Mouse (Mus musculus): ENCODE results near the gene Klk1b26. TPM values are rescaled to one million over a fixed set of nuclear protein-coding genes. Genes with fewer than 3 reads are reported as not detected.
"Not testable (repeated sequence)": the region's sequence is repeated elsewhere in the genome, so short reads cannot be mapped to it uniquely, and the experiment has no call there.

The Klk1b26 gene
- not detected for polyA plus RNA-seq (2017; shearing (Covaris generic))

GRCm38 (mm10) chr7:44011868-44012267 is at the start of gene Klk1b26:
TSS of gene Klk1b26 (plus strand) at chr7:44012168.
- not testable (repeated sequence) for ATAC-seq

DNA sequence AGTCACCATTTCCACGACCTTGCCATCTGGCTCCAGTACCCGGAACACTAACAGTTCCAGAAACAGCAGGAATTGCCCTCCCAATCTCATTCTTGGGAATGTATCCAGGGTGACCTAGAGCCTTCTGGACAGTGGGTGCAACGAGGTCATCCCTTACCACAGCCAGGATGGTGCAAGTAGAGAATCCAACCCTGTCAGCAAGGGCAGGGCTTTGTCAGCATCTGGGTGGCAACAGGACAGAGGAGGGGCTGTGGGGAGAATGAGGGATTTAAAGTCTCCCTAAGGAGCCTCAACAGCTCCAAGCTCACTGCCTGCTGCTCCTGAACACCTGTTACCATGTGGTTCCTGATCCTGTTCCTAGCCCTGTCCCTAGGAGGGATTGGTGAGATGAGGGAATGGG is 45.5 kb upstream of the Klk1b26 start, which contains the start of gene Klk1b1:
Klk1b1 (plus strand) TSS at position 301 of the 400 bp plus-strand sequence.
- ATAC-seq, result no peak

DNA sequence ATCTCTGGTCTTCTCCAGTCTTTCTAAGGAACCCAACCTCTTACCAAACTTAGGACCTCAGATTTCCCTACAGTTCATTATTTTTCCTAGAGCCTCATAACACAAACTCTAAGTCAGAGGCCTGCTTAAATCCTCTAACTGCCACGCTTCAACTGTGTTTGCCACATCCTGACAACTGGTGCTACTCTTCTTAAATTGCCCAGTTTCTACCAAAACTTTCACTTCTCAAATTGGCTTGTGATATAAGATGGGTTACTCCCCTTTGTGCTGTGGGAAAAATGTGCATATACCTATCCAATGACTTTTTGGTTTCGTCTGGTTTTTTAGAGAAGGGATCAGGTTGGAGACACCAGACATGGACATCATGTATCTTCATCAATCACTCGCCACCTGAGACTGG is 44.9 kb upstream of the Klk1b26 start:
- no peak for ATAC-seq

- no peak for ATAC-seq
Observed at GRCm38 (mm10) chr7:43967612-43968011, 44.4 kb upstream of the Klk1b26 start.

GRCm38 (mm10) chr7:43975761-43976160 is 36.2 kb upstream of the Klk1b26 start, which contains the start of gene Klk1b9:
TSS of gene Klk1b9 (plus strand) at chr7:43976061.
- ATAC-seq, result not testable (repeated sequence)

DNA sequence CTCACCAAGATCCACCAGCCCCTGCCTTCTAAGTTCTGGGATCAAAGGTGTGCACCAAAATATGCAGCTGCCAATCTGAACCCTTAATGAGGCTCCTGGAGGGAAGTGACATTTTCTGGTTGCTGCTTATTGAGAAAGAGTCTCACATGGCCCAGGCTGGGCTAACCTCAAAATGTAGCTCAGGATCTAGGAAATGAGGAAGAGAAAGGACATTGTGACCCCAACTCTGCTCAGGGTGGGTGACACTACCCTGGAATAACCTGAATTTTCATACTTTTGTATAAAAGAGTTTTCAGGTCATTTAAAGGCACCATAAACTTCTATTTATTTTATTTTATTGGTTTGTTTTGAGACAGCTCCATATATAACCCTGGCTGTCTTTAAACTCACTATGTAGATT is 26.3 kb upstream of the Klk1b26 start:
- ATAC-seq, result no peak

DNA sequence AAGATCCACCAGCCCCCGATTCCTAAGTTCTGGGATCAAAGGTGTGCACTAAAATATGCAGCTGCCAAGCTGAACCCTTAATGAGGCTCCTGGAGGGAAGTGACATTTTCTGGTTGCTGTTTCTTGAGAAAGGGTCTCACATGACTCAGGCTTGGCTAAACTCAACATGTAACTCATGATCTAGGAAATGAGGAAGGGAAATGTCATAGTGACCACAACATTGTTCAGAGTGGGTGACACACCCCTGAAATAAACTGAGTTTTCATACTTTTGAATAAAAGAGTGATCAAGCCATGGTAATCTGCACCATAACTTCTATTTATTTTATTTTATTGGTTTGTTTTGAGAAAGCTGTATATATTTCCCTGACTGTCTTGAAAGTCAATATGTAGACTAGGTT is 17.1 kb upstream of the Klk1b26 start:
- ATAC-seq, result not testable (repeated sequence)

GRCm38 (mm10) chr7:43995577-43995976 is 16.4 kb upstream of the Klk1b26 start, which contains the start of gene Klk1b11:
TSS of gene Klk1b11 (plus strand) at chr7:43995877.
- ATAC-seq, result not testable (repeated sequence)

- ATAC-seq, result no peak
Observed at GRCm38 (mm10) chr7:44004847-44005246, 7.1 kb upstream of the Klk1b26 start.

GRCm38 (mm10) chr7:44014666-44015065 is 2.7 kb downstream of the Klk1b26 start:
- not testable (repeated sequence) for ATAC-seq

GRCm38 (mm10) chr7:44015071-44015470 is 3.1 kb downstream of the Klk1b26 start:
- ATAC-seq, result no peak

- not testable (repeated sequence) for ATAC-seq
Observed at GRCm38 (mm10) chr7:44051990-44052389, 40.0 kb downstream of the Klk1b26 start, which contains the start of gene Klk1b27. TSS of gene Klk1b27 (plus strand) at chr7:44052290.

Other genes starting within 250 kb of the Klk1b26 start
- not detected for gene Klk12, start 243.3 kb upstream of the Klk1b26 start, polyA plus RNA-seq (2017; shearing (Covaris generic))
- 1 to 10 TPM in 1 of 2 experiments, not detected in 1; 1.0 TPM for gene Klk11, start 237.6 kb upstream of the Klk1b26 start, polyA plus RNA-seq (2017; shearing (Covaris generic))
- gene Klk10, start 231.1 kb upstream of the Klk1b26 start, polyA plus RNA-seq (2017; shearing (Covaris generic)), result under 1 TPM in 1 of 2 experiments, not detected in 1; 0.23 TPM
- not detected for gene Klk9, start 220.3 kb upstream of the Klk1b26 start, polyA plus RNA-seq (2017; shearing (Covaris generic))
- 100 to 1,000 TPM; 136 to 138 TPM for gene Klk8, start 214.6 kb upstream of the Klk1b26 start, polyA plus RNA-seq (2017; shearing (Covaris generic))
- under 1 TPM in 1 of 2 experiments, not detected in 1; 0.23 TPM for gene Klk7, start 200.9 kb upstream of the Klk1b26 start, polyA plus RNA-seq (2017; shearing (Covaris generic))
- gene Klk6, start 187.7 kb upstream of the Klk1b26 start, polyA plus RNA-seq (2017; shearing (Covaris generic)), result not detected
- gene Klk5, start 170.2 kb upstream of the Klk1b26 start, polyA plus RNA-seq (2017; shearing (Covaris generic)), result not detected
- gene Klk4, start 131.0 kb upstream of the Klk1b26 start, polyA plus RNA-seq (2017; shearing (Covaris generic)), result not detected
- not detected for gene Klk15, start 78.4 kb upstream of the Klk1b26 start, polyA plus RNA-seq (2017; shearing (Covaris generic))
- not detected for gene Klk1b8, start 61.5 kb upstream of the Klk1b26 start, polyA plus RNA-seq (2017; shearing (Covaris generic))
- gene Klk1b1, start 45.4 kb upstream of the Klk1b26 start, polyA plus RNA-seq (2017; shearing (Covaris generic)), result not detected
- gene Klk1b9, start 36.1 kb upstream of the Klk1b26 start, polyA plus RNA-seq (2017; shearing (Covaris generic)), result not detected
- not detected for gene Klk1b11, start 16.3 kb upstream of the Klk1b26 start, polyA plus RNA-seq (2017; shearing (Covaris generic))
- 1 to 10 TPM; 1.7 to 5.7 TPM for gene Klk1b27, start 40.1 kb downstream of the Klk1b26 start, polyA plus RNA-seq (2017; shearing (Covaris generic))
- not detected for gene Klk1b21, start 90.2 kb downstream of the Klk1b26 start, polyA plus RNA-seq (2017; shearing (Covaris generic))
- gene Klk1b22, start 100.5 kb downstream of the Klk1b26 start, polyA plus RNA-seq (2017; shearing (Covaris generic)), result not detected
- not detected for gene Klk1b16, start 124.6 kb downstream of the Klk1b26 start, polyA plus RNA-seq (2017; shearing (Covaris generic))
- gene Klk1b24, start 176.1 kb downstream of the Klk1b26 start, polyA plus RNA-seq (2017; shearing (Covaris generic)), result not detected
- not detected for gene Klk1b3, start 186.0 kb downstream of the Klk1b26 start, polyA plus RNA-seq (2017; shearing (Covaris generic))
- gene Klk1b4, start 195.3 kb downstream of the Klk1b26 start, polyA plus RNA-seq (2017; shearing (Covaris generic)), result not detected
- gene Klk1b5, start 203.8 kb downstream of the Klk1b26 start, polyA plus RNA-seq (2017; shearing (Covaris generic)), result not detected
- gene Klk1, start 213.2 kb downstream of the Klk1b26 start, polyA plus RNA-seq (2017; shearing (Covaris generic)), result 1 to 10 TPM in 1 of 2 experiments, not detected in 1; 1.0 TPM
- gene Gm36864, start 224.0 kb downstream of the Klk1b26 start, polyA plus RNA-seq (2017; shearing (Covaris generic)), result not detected
- gene 1700028J19Rik, start 234.5 kb downstream of the Klk1b26 start, polyA plus RNA-seq (2017; shearing (Covaris generic)), result 1 to 10 TPM in 1 of 2 experiments, under 1 TPM in 1; 0.93 to 1.7 TPM
- 100 to 1,000 TPM; 101 to 192 TPM for gene 2410002F23Rik, start 234.6 kb downstream of the Klk1b26 start, polyA plus RNA-seq (2017; shearing (Covaris generic))
- gene Acp4, start 245.2 kb downstream of the Klk1b26 start, polyA plus RNA-seq (2017; shearing (Covaris generic)), result not detected
- not detected for gene Gm15517, start 249.3 kb downstream of the Klk1b26 start, polyA plus RNA-seq (2017; shearing (Covaris generic))